Mouse (Mus musculus): ENCODE data around the gene Bak1. TPM values are rescaled to one million over a fixed set of nuclear protein-coding genes. Genes with fewer than 3 reads are reported as not detected.

The Bak1 gene
- polyA plus RNA-seq, 1 experiment from 2014 or later = 8.5 TPM

GRCm38 (mm10) chr17:27012909-27013308 is 15.9 kb downstream of the Bak1 start:
- Histone ChIP-seq H3K4me3 (replicated peaks) (no peak overlapping the region), H3K36me3 (no peaks in the 10 kb centered on the region), H3K9ac (no peak overlapping the region), H3K27me3 (no peaks in the 10 kb centered on the region), H3K4me2 (peak overlapping the region; percentile 29; the same call in 1 of the 2 replicates), H3K27ac (peak overlapping the region; percentile 49; the same call in 1 of the 2 replicates), H3K4me1 (peaks cover 18% of the 10 kb centered on the region), H3K9me3 (replicated peaks) (no peaks in the 10 kb centered on the region)
- ATAC-seq (replicated peaks; ENCODE audit: low FRiP score) = no peak
- WGBS = 23% methylated on average over 6 of the region's 6 CpGs

DNA sequence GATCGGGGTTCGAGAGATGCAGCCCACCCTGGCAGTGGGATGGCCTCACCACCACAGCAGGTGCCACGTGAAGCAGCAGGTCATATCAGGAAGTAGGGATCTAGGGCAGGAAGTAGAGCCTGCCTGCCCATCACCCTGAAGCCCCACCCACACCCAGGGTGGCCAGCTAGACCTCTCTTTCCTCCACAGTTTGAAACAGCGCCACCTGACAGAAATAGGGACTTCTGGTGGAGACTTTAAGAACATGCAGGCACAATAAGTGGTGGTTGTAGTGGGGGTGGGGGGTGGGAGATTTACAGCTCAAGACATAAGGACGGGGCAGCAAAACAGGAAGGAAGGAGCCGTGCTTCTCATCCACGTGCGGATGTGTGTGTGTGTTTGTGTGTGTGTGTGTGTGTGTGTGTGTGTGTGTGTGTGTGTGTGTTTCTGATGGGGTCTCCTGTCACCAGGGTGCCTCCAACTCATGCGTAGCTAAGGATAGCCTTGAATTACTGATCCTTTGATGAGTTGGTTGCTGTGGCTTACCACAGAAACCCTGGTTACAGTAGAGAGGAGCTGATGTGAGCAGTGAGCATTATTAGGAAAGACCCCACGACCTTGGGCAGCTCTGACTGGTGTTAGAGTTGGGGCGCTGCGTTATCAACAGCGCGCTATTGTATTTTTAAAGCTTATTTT is 16.7 kb downstream of the Bak1 start:
- H3K4me3 ChIP-seq (replicated peaks) = no peak overlapping the region
- ATAC-seq (replicated peaks; ENCODE audit: low FRiP score) = no peak
- H3K36me3 ChIP-seq = no peaks in the 10 kb centered on the region
- no peaks in the 10 kb centered on the region for H3K9me3 ChIP-seq (replicated peaks)
- peak overlapping the region; percentile 29 for H3K4me2 ChIP-seq
- peak overlapping the region; percentile 49; the same call in 1 of the 2 replicates for H3K27ac ChIP-seq
- WGBS = 46% methylated on average over 14 of the region's 14 CpGs
- no peak overlapping the region for H3K9ac ChIP-seq
- H3K27me3 ChIP-seq = no peaks in the 10 kb centered on the region
- H3K4me1 ChIP-seq = peaks cover 14% of the 10 kb centered on the region

- Histone ChIP-seq H3K27me3 (no peaks in the 10 kb centered on the region), H3K9me3 (replicated peaks) (no peaks in the 10 kb centered on the region), H3K4me2 (no peak overlapping the region), H3K9ac (no peak overlapping the region), H3K27ac (no peak overlapping the region), H3K4me3 (replicated peaks) (no peak overlapping the region), H3K36me3 (no peaks in the 10 kb centered on the region), H3K4me1 (peaks cover 14% of the 10 kb centered on the region)
- 90% methylated on average over 10 of the region's 10 CpGs for WGBS
- no peak for ATAC-seq (replicated peaks; ENCODE audit: low FRiP score)
Measured at GRCm38 (mm10) chr17:27011167-27011566, 17.6 kb downstream of the Bak1 start.

DNA sequence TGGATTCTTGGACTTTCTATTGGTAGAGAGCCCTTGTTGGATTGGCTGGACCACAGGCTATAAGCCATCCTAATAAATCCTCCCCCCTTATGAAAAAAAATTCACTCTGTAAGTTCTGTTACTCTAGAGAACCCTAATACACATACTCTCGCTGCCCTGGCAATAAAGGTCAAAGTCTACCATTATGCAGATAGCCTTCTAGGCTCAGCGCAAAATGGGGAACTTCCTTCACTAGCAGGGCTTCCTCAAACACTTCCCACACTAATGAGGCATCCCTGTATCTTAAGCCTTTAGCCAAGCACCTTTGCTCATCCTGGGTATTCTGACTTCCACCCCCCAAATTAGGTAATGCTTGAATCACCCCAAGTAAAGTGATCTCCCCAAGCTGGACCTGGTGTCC is 20.5 kb downstream of the Bak1 start:
- H3K27ac ChIP-seq = no peak overlapping the region
- H3K4me3 ChIP-seq (replicated peaks) = no peak overlapping the region
- H3K27me3 ChIP-seq = 0 out of 2 replicates have a peak, but pooled peaks cover 4% of the 10 kb centered on the region
- H3K9me3 ChIP-seq (replicated peaks) = no peaks in the 10 kb centered on the region
- 80% methylated on average over 2 of the region's 2 CpGs for WGBS
- H3K36me3 ChIP-seq = no peaks in the 10 kb centered on the region
- peaks cover 25% of the 10 kb centered on the region for H3K4me1 ChIP-seq
- H3K4me2 ChIP-seq = no peak overlapping the region
- no peak for ATAC-seq (replicated peaks; ENCODE audit: low FRiP score)
- no peak overlapping the region for H3K9ac ChIP-seq

GRCm38 (mm10) chr17:27005644-27006043 is 23.2 kb downstream of the Bak1 start:
- Histone ChIP-seq H3K27ac (no peak overlapping the region), H3K4me3 (replicated peaks) (no peak overlapping the region), H3K4me2 (no peak overlapping the region), H3K4me1 (peaks cover 11% of the 10 kb centered on the region; the same call in 1 of the 2 replicates), H3K27me3 (0 out of 2 replicates have a peak, but pooled peaks cover 4% of the 10 kb centered on the region), H3K9ac (no peak overlapping the region), H3K9me3 (replicated peaks) (no peaks in the 10 kb centered on the region), H3K36me3 (no peaks in the 10 kb centered on the region)
- no peak for ATAC-seq (replicated peaks; ENCODE audit: low FRiP score)
- WGBS = 58% methylated on average over 11 of the region's 11 CpGs

DNA sequence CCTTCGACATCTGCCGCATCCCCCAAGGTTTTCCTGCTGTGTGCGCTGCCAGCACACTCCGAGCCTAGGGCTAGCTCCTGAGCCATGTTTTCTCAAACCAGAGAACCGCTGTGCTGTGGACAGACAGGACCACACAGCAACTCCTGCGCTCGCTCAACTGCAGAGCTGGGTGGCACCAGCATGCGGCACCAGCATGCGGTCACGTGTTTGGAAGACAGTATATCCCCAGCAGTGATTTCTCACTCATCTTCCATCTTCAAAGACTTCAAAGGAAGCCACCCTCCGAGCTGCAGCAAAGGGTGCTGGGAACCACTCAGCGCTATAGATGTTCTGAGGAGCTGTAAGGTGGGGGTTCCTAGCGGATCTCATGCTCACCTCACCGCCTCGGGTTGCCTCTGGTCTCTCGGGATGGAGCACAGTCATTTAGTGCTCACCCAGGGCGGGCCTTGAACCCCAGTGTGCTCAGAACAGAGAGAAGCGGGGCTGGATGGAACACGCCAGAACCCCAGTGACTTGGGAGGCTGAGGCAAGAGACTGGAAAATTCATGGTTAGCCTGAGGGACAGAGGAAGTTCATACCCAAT is 23.8 kb downstream of the Bak1 start:
- Histone ChIP-seq H3K9me3 (replicated peaks) (no peaks in the 10 kb centered on the region), H3K27me3 (0 out of 2 replicates have a peak, but pooled peaks cover 4% of the 10 kb centered on the region), H3K4me3 (replicated peaks) (no peak overlapping the region), H3K9ac (no peak overlapping the region), H3K36me3 (no peaks in the 10 kb centered on the region), H3K27ac (no peak overlapping the region), H3K4me1 (peaks cover 14% of the 10 kb centered on the region), H3K4me2 (no peak overlapping the region)
- 37% methylated on average over 19 of the region's 19 CpGs for WGBS
- ATAC-seq (replicated peaks; ENCODE audit: low FRiP score) = no peak

- Histone ChIP-seq H3K4me1 (peaks cover 14% of the 10 kb centered on the region), H3K9ac (no peak overlapping the region), H3K36me3 (no peaks in the 10 kb centered on the region), H3K9me3 (replicated peaks) (no peaks in the 10 kb centered on the region), H3K27me3 (0 out of 2 replicates have a peak, but pooled peaks cover 4% of the 10 kb centered on the region), H3K4me2 (no peak overlapping the region), H3K27ac (no peak overlapping the region), H3K4me3 (replicated peaks) (no peak overlapping the region)
- no peak for ATAC-seq (replicated peaks; ENCODE audit: low FRiP score)
- 39% methylated on average over 9 of the region's 9 CpGs for WGBS
Measured at GRCm38 (mm10) chr17:27004431-27004830, 24.4 kb downstream of the Bak1 start.

DNA sequence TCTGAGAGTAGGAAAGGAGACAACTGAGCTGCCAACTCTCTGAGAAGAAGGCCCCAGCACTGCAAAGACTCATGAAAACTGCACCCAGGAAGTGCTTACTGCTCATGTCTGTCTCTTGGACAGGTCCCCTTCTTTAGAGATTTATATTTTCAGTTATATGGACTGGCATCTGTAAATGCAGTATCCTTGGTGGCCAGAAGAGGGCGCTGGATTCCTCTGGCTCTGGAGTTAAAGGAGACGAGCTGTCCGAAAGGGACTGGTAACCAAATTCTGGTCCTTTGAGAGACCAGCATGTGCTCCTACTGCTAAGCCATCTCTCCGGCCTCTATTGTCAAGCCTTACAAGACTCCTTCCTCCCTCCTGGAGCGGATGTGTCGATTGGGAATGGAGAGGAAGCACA is 26.9 kb downstream of the Bak1 start:
- no peak for ATAC-seq (replicated peaks; ENCODE audit: low FRiP score)
- no peak overlapping the region for H3K4me2 ChIP-seq
- H3K27ac ChIP-seq = no peak overlapping the region
- no peak overlapping the region for H3K9ac ChIP-seq
- 0 out of 2 replicates have a peak, but pooled peaks cover 4% of the 10 kb centered on the region for H3K27me3 ChIP-seq
- peaks cover 14% of the 10 kb centered on the region for H3K4me1 ChIP-seq
- H3K36me3 ChIP-seq = no peaks in the 10 kb centered on the region
- no peak overlapping the region for H3K4me3 ChIP-seq (replicated peaks)
- H3K9me3 ChIP-seq (replicated peaks) = no peaks in the 10 kb centered on the region
- WGBS = 62% methylated on average over 6 of the region's 6 CpGs

GRCm38 (mm10) chr17:27001151-27001550 is 27.7 kb downstream of the Bak1 start:
- Histone ChIP-seq H3K4me3 (replicated peaks) (no peak overlapping the region), H3K9me3 (replicated peaks) (no peaks in the 10 kb centered on the region), H3K9ac (no peak overlapping the region), H3K4me1 (peaks cover 14% of the 10 kb centered on the region), H3K4me2 (no peak overlapping the region), H3K36me3 (no peaks in the 10 kb centered on the region), H3K27me3 (0 out of 2 replicates have a peak, but pooled peaks cover 4% of the 10 kb centered on the region), H3K27ac (no peak overlapping the region)
- no peak for ATAC-seq (replicated peaks; ENCODE audit: low FRiP score)
- WGBS = 79% methylated on average over 7 of the region's 7 CpGs

DNA sequence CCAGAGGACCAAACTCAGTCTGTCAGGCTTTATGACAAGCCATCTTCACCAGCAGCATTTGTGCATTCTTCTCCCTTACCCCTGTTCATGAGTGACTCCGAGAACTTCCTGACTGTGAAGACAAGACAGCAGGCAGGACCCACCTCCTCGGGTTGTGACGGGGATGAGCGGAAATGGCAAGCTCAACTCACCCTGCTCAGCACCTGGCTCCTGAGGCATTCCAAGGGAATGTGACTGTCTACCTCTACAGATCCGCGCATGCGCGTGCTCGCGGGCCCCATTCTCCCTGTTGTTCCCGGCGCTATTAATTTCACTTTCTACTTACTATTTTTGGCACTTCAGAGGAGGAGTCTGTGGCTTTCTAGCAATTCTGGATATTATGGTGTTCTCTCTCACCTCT is 28.8 kb downstream of the Bak1 start:
- ATAC-seq (replicated peaks; ENCODE audit: low FRiP score) = no peak
- 68% methylated on average over 12 of the region's 12 CpGs for WGBS
- Histone ChIP-seq H3K9ac (no peak overlapping the region), H3K27me3 (0 out of 2 replicates have a peak, but pooled peaks cover 4% of the 10 kb centered on the region), H3K4me2 (no peak overlapping the region), H3K27ac (no peak overlapping the region), H3K4me1 (peaks cover 10% of the 10 kb centered on the region), H3K9me3 (replicated peaks) (no peaks in the 10 kb centered on the region), H3K4me3 (replicated peaks) (no peak overlapping the region), H3K36me3 (no peaks in the 10 kb centered on the region)

GRCm38 (mm10) chr17:26998283-26998682 is 30.5 kb downstream of the Bak1 start:
- 84% methylated on average over 15 of the region's 15 CpGs for WGBS
- Histone ChIP-seq H3K9me3 (replicated peaks) (no peaks in the 10 kb centered on the region), H3K36me3 (no peaks in the 10 kb centered on the region), H3K4me3 (replicated peaks) (no peak overlapping the region), H3K4me2 (no peak overlapping the region), H3K27me3 (no peaks in the 10 kb centered on the region), H3K9ac (no peak overlapping the region), H3K27ac (no peak overlapping the region), H3K4me1 (peaks cover 10% of the 10 kb centered on the region)
- no peak for ATAC-seq (replicated peaks; ENCODE audit: low FRiP score)

GRCm38 (mm10) chr17:26997661-26998060 is 31.1 kb downstream of the Bak1 start:
- no peak overlapping the region for H3K9ac ChIP-seq
- no peak overlapping the region for H3K27ac ChIP-seq
- 74% methylated on average over 4 of the region's 4 CpGs for WGBS
- H3K36me3 ChIP-seq = no peaks in the 10 kb centered on the region
- H3K4me2 ChIP-seq = no peak overlapping the region
- no peak for ATAC-seq (replicated peaks; ENCODE audit: low FRiP score)
- no peaks in the 10 kb centered on the region for H3K27me3 ChIP-seq
- no peak overlapping the region for H3K4me3 ChIP-seq (replicated peaks)
- no peaks in the 10 kb centered on the region for H3K9me3 ChIP-seq (replicated peaks)
- peaks cover 10% of the 10 kb centered on the region for H3K4me1 ChIP-seq

All from kidney, embryonic 15.5 days (tissue).